Mouse (Mus musculus) MEL (cell line): ENCODE results near the gene Ifit3. TPM values are rescaled to one million over a fixed set of nuclear protein-coding genes. Genes with fewer than 3 reads are reported as not detected.
"Not testable (repeated sequence)": the region's sequence is repeated elsewhere in the genome, so short reads cannot be mapped to it uniquely, and the experiment has no call there.

Source experiments
- DNase-seq: peaks from one replicate; pipeline ENCODE4 v3.0.0; 2011; ENCODE audit warnings: low read depth, low spot score
- H3K27ac ChIP-seq: 2 replicates; pipeline ENCODE4 v1.5.1; 2012; ENCODE audit warnings: low read depth, mild to moderate bottlenecking, control low read depth, low read length, moderate library complexity; ENCODE audit not compliant: control insufficient read depth
- H3K27me3 ChIP-seq, 2 experiments: fragments of 150-350 bp in 1 of 2; sonication (generic) in 1 of 2; 2 replicates each; pipeline ENCODE4 v1.6.1; 2012; ENCODE audit warnings: low read length in 2 of 2, mild to moderate bottlenecking in 2 of 2, improper control_type of control experiment in 1 of 2, moderate library complexity in 1 of 2; ENCODE audit not compliant: insufficient read depth in 2 of 2, control insufficient read depth in 1 of 2
- H3K36me3 ChIP-seq, 2 experiments: 2 replicates each; pipeline ENCODE4 v1.6.1; 2012 to 2014; ENCODE audit warnings: low read length in 2 of 2, improper control_type of control experiment in 1 of 2, inconsistent platforms in 1 of 2, mild to moderate bottlenecking in 1 of 2; ENCODE audit not compliant: insufficient read depth in 2 of 2, control insufficient read depth in 1 of 2
- H3K4me1 ChIP-seq, 2 experiments: fragments of 150-350 bp in 1 of 2; sonication (generic) in 1 of 2; 2 replicates each; pipeline ENCODE4 v1.6.1; 2012; ENCODE audit warnings: low read length in 2 of 2, improper control_type of control experiment in 1 of 2, mild to moderate bottlenecking in 1 of 2; ENCODE audit not compliant: insufficient read depth in 2 of 2, control insufficient read depth in 1 of 2
- H3K4me3 ChIP-seq, 2 experiments: fragments of 150-350 bp in 1 of 2; sonication (generic) in 1 of 2; 2 replicates each; pipeline ENCODE4 v1.5.1; 2012; ENCODE audit warnings: low read depth in 2 of 2, low read length in 2 of 2, mild to moderate bottlenecking in 2 of 2, moderate library complexity in 2 of 2, control low read depth in 1 of 2, improper control_type of control experiment in 1 of 2; ENCODE audit not compliant: control insufficient read depth in 1 of 2, insufficient read depth in 1 of 2
- H3K79me2 ChIP-seq: 2 replicates; pipeline ENCODE4 v1.6.1; 2012; ENCODE audit warnings: mild to moderate bottlenecking, low read length, moderate library complexity; ENCODE audit not compliant: control insufficient read depth, poor library complexity, insufficient read depth
- H3K9ac ChIP-seq: 2 replicates; pipeline ENCODE4 v1.6.1; 2012; ENCODE audit warnings: low read depth, mild to moderate bottlenecking, control low read depth, low read length, moderate library complexity; ENCODE audit not compliant: control insufficient read depth, poor library complexity, severe bottlenecking
- H3K9me3 ChIP-seq: fragments of 150-350 bp; sonication (generic); replicated peaks from 2 replicates; pipeline ENCODE4 v1.6.1; 2012; ENCODE audit warnings: mild to moderate bottlenecking, low read length, improper control_type of control experiment, moderate library complexity; ENCODE audit not compliant: insufficient read depth
- CTCF ChIP-seq, 3 experiments: IDR thresholded peaks in 2 of 3; conservative IDR thresholded peaks in 1 of 3; 2 replicates each; pipeline ENCODE4 v1.5.1; 2011 to 2012; ENCODE audit warnings: low read length in 3 of 3, low read depth in 2 of 3, mild to moderate bottlenecking in 2 of 3, improper control_type of control experiment in 1 of 3, inconsistent platforms in 1 of 3, mixed read lengths in 1 of 3, moderate library complexity in 1 of 3; ENCODE audit not compliant: control insufficient read depth in 1 of 3, insufficient read depth in 1 of 3, poor library complexity in 1 of 3, severe bottlenecking in 1 of 3
- E2F4 ChIP-seq: IDR thresholded peaks from 2 replicates; pipeline ENCODE4 v1.6.1; 2011; ENCODE audit warnings: low read depth, low read length, improper control_type of control experiment, borderline replicate concordance
- ELF1 ChIP-seq: IDR thresholded peaks from 2 replicates; pipeline ENCODE4 v1.6.1; 2014; ENCODE audit warnings: low read depth, mild to moderate bottlenecking, inconsistent platforms, low read length, improper control_type of control experiment, moderate library complexity
- ETS1 ChIP-seq: IDR thresholded peaks from 2 replicates; pipeline ENCODE4 v1.6.1; 2012; ENCODE audit warnings: low read depth, mild to moderate bottlenecking, inconsistent platforms, low read length, improper control_type of control experiment, moderate library complexity
- GABPA ChIP-seq: IDR thresholded peaks from 2 replicates; pipeline ENCODE4 v1.6.1; 2012; ENCODE audit warnings: low read depth, mild to moderate bottlenecking, inconsistent platforms, low read length, improper control_type of control experiment, moderate library complexity
- GATA1 ChIP-seq: IDR thresholded peaks from 2 replicates; pipeline ENCODE4 v1.6.1; 2011; ENCODE audit warnings: low read depth, low read length, improper control_type of control experiment
- HCFC1 ChIP-seq: IDR thresholded peaks from 2 replicates; pipeline ENCODE4 v1.6.1; 2012; ENCODE audit warnings: low read depth, mild to moderate bottlenecking, inconsistent platforms, low read length, improper control_type of control experiment, moderate library complexity
- MYC ChIP-seq: IDR thresholded peaks from 2 replicates; pipeline ENCODE4 v1.6.1; 2011; ENCODE audit warnings: low read depth, mild to moderate bottlenecking, low read length, improper control_type of control experiment, moderate library complexity
- NELFE ChIP-seq: IDR thresholded peaks from 2 replicates; pipeline ENCODE4 v1.6.1; 2011; ENCODE audit warnings: low read depth, low read length, improper control_type of control experiment
- NRF1 ChIP-seq: IDR thresholded peaks from 2 replicates; pipeline ENCODE4 v1.6.1; 2014; ENCODE audit warnings: low read depth, mild to moderate bottlenecking, inconsistent platforms, low read length, improper control_type of control experiment, moderate library complexity; ENCODE audit not compliant: poor library complexity, insufficient read depth, severe bottlenecking
- POLR2A ChIP-seq, 2 experiments: IDR thresholded peaks; 2 replicates each; pipeline ENCODE4 v1.6.1; 2011 to 2012; ENCODE audit warnings: low read length in 2 of 2, mild to moderate bottlenecking in 2 of 2, control low read depth in 1 of 2, improper control_type of control experiment in 1 of 2, low read depth in 1 of 2, moderate library complexity in 1 of 2; ENCODE audit not compliant: control insufficient read depth in 1 of 2, insufficient read depth in 1 of 2, poor library complexity in 1 of 2
- POLR2AphosphoS5 ChIP-seq: IDR thresholded peaks from 2 replicates; pipeline ENCODE4 v1.6.1; 2012; ENCODE audit warnings: low read depth, borderline replicate concordance, mild to moderate bottlenecking, inconsistent platforms, low read length, moderate library complexity, mixed read lengths
- SIN3A ChIP-seq: IDR thresholded peaks from 2 replicates; pipeline ENCODE4 v1.6.1; 2012; ENCODE audit warnings: low read length, improper control_type of control experiment, inconsistent platforms
- TAL1 ChIP-seq: IDR thresholded peaks from 2 replicates; pipeline ENCODE4 v1.6.1; 2012; ENCODE audit warnings: mild to moderate bottlenecking, inconsistent platforms, low read length, moderate library complexity, mixed read lengths
- TBP ChIP-seq: IDR thresholded peaks from 2 replicates; pipeline ENCODE4 v1.8.0; 2011; ENCODE audit warnings: low read depth, low read length, improper control_type of control experiment
- TCF12 ChIP-seq: IDR thresholded peaks from 2 replicates; pipeline ENCODE4 v1.6.1; 2014; ENCODE audit warnings: low read depth, mild to moderate bottlenecking, inconsistent platforms, low read length, improper control_type of control experiment, moderate library complexity
- UBTF ChIP-seq: IDR thresholded peaks from 2 replicates; pipeline ENCODE4 v1.6.1; 2012; ENCODE audit warnings: low read depth, mild to moderate bottlenecking, inconsistent platforms, low read length, improper control_type of control experiment, moderate library complexity, borderline replicate concordance; ENCODE audit not compliant: insufficient read depth
- USF2 ChIP-seq, 2 experiments: IDR thresholded peaks; 2 replicates each; pipeline ENCODE4 v1.6.1; 2011 to 2012; ENCODE audit warnings: improper control_type of control experiment in 2 of 2, low read length in 2 of 2, borderline replicate concordance in 1 of 2, inconsistent platforms in 1 of 2, low read depth in 1 of 2, mild to moderate bottlenecking in 1 of 2; ENCODE audit not compliant: insufficient read depth in 1 of 2
- ZKSCAN1 ChIP-seq: IDR thresholded peaks from 2 replicates; pipeline ENCODE4 v1.6.1; 2012; ENCODE audit warnings: low read depth, mild to moderate bottlenecking, inconsistent platforms, low read length, improper control_type of control experiment, moderate library complexity
- ZNF384 ChIP-seq: IDR thresholded peaks from 2 replicates; pipeline ENCODE4 v1.6.1; 2012; ENCODE audit warnings: low read depth, mild to moderate bottlenecking, inconsistent platforms, low read length, improper control_type of control experiment
- polyA plus RNA-seq, 2 experiments: library from polyadenylated mRNA; stranded (reverse) in 1 of 2; unstranded in 1 of 2; fragments of >175 nt in 1 of 2; fragments of >200 nt in 1 of 2; gene quantifications; 2 replicates each; pipeline versions ENCODE4 v1.2.1 to v1.2.4; 2012; ENCODE audit warnings: low replicate concordance in 2 of 2, low read depth in 1 of 2; ENCODE audit not compliant: insufficient read length in 2 of 2, insufficient read depth in 1 of 2, missing spikeins in 1 of 2
- total RNA-seq: library from RNA; depleted of rRNA; stranded (reverse); fragments of 300-350 nt; gene quantifications from 2 replicates; pipeline ENCODE4 v1.2.3, GENCODE M21; 2012; rRNA removed

Ifit3 gene
- total RNA-seq = not detected in 2 replicates
- under 1 TPM in 1 of 2 experiments, not detected in 1; 0.10 TPM for polyA plus RNA-seq

DNA sequence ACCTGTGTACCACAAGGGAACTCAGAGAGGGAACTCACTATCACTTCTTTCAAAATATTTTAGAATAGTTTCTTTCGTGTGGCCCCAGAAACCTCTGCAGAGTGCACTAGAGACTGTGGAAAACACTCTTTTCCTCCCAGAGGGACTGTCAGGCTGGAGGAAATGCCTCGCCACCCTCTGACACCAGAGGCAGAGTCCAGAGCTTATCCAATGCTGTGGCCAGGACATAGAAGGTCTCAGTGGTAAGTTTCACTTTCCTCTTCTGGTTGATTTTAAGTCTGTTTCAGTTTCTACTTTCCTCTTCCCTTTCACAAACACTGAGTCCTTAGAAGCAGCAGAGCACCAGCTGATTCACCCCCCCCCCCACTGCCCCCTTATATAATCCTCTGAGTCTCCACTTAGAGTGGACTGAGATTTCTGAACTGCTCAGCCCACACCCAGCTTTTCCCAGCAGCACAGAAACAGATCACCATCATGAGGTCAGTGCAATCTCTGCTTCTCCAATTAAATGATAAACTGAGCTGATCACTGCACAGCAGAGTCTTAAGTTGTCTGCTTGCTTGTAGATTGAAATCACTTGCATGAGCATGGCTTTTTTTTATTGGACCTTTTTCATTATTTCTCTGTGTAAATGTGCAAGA lies at the start of gene Ifit3:
Gene Ifit3, plus strand, starts transcription at position 406 of the 641 bp plus-strand sequence.
- not testable (repeated sequence) for DNase-seq, H3K4me3 ChIP-seq, H3K79me2 ChIP-seq, H3K36me3 ChIP-seq, H3K27me3 ChIP-seq, H3K9ac ChIP-seq, H3K4me1 ChIP-seq, H3K9me3 ChIP-seq, H3K27ac ChIP-seq

DNA sequence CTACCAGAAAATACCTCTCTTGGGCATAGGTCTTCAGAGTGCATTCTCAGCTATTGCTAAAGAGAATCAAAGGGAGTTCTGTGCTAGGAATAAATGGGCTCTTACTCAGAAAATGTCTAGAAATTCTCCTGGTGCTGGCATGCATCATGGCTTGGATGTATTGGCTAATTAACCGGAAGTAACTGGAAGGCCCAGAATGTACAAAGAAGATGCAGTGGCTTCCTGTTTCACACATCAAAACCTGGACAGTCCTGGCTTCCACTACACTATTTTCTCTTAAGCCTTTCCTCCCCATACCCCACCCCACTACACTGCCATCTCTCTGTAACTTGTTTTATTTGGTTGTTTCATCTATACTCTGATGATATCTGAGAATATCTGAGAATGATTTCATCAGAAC lies 43.9 kb upstream of the Ifit3 start:
- Histone ChIP-seq H3K27ac (no peak overlapping the region), H3K4me1 (0 out of 4 replicates have a peak, but pooled peaks cover 0 to 2% of the 10 kb centered on the region in 2 experiments), H3K9ac (no peak overlapping the region), H3K4me3 (no peak overlapping the region), H3K9me3 (no peaks in the 10 kb centered on the region), H3K79me2 (no peaks in the 10 kb centered on the region), H3K36me3 (no peaks in the 10 kb centered on the region), H3K27me3 (peaks cover 5 to 6% of the 10 kb centered on the region in 2 experiments)
- no peak for DNase-seq
- TF ChIP-seq E2F4 = no peak
- TF ChIP-seq HCFC1 = no peak
- TF ChIP-seq POLR2AphosphoS5 = no peak
- TF ChIP-seq NELFE = no peak
- TF ChIP-seq GABPA = no peak
- TF ChIP-seq SIN3A = no peak
- no peak for TF ChIP-seq TBP

DNA sequence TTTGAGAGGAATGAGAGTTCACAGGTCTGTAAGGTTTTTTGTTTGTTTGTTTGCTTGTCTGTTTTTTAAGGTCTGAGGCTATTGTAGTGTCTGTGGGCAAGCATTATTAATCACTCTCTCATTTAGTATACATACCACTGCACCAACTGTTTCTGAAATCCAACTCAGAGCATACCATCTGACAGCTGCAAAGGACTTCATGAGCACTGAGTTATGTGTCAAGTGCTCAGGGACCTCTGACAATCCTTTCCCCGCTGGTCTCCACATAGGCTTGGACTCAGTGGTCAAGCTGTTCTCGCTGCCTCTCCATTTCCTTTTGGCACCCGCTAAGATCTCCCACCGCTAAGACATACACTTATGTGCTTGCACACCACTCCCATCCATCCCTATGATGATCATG lies 37.1 kb upstream of the Ifit3 start:
- Histone ChIP-seq H3K9ac (no peak overlapping the region), H3K36me3 (peaks cover 0 to 3% of the 10 kb centered on the region in 2 experiments; a peak in 2 of 4 replicates), H3K4me1 (peaks cover 0 to 3% of the 10 kb centered on the region in 2 experiments; a peak in 1 of 4 replicates)
- TF ChIP-seq POLR2A (IDR thresholded peaks at IDR 0.05; ENCODE audit: control insufficient read depth in 1 of 2, insufficient read depth in 1 of 2, low read depth in 1 of 2, low read length in 2 of 2, poor library complexity in 1 of 2) (no peak), USF2 (IDR thresholded peaks at IDR 0.05; ENCODE audit: borderline replicate concordance in 1 of 2, insufficient read depth in 1 of 2, low read depth in 1 of 2, low read length in 2 of 2) (no peak), CTCF (IDR thresholded peaks at IDR 0.05 in 2 of 3, conservative IDR thresholded peaks at IDR 0.05 in 1 of 3; ENCODE audit: control insufficient read depth in 1 of 3, insufficient read depth in 1 of 3, low read depth in 2 of 3, low read length in 3 of 3, poor library complexity in 1 of 3, severe bottlenecking in 1 of 3) (no peak), TAL1 (no peak), SIN3A (no peak), UBTF (no peak), ELF1 (no peak), MYC (no peak), TCF12 (no peak), ZNF384 (no peak), NELFE (no peak), ETS1 (no peak), NRF1 (no peak), ZKSCAN1 (no peak), HCFC1 (no peak), GATA1 (no peak)
- TF ChIP-seq, all 39 proteins: peak for 0
- no peaks in the 10 kb centered on the region for H3K79me2 ChIP-seq
- no peak overlapping the region for H3K4me3 ChIP-seq
- H3K9me3 ChIP-seq = no peaks in the 10 kb centered on the region
- DNase-seq = no peak
- H3K27ac ChIP-seq = no peak overlapping the region
- H3K27me3 ChIP-seq = peaks cover 4 to 8% of the 10 kb centered on the region in 2 experiments
